Mouse (Mus musculus) hindbrain, embryonic 14.5 days (tissue): ENCODE results near the gene Disp3. TPM values are rescaled to one million over a fixed set of nuclear protein-coding genes. Genes with fewer than 3 reads are reported as not detected.

Experiments used
- ATAC-seq: fragments of 200-750 bp; cut with Nextera tagmentation; 2 replicates; pipeline ENCODE4 v1.8.0; 2017; ENCODE audit warnings: moderate number of reproducible peaks, mild to moderate bottlenecking, moderate TSS enrichment, moderate library complexity; ENCODE audit not compliant: low FRiP score
- DNase-seq: peaks from one replicate; pipeline ENCODE4 v3.0.0-alpha.2; 2015; ENCODE audit warnings: low spot score
- H3K27ac ChIP-seq: fragments of 300-500 bp; sonication (generic); 2 replicates; pipeline ENCODE4 v1.5.1; 2014; ENCODE audit warnings: mild to moderate bottlenecking, moderate library complexity
- H3K27me3 ChIP-seq: fragments of 300-500 bp; sonication (generic); 2 replicates; pipeline ENCODE4 v1.6.1; 2014; ENCODE audit warnings: mild to moderate bottlenecking, low read length, mixed read lengths; ENCODE audit not compliant: control insufficient read depth, insufficient read depth
- H3K36me3 ChIP-seq: fragments of 300-500 bp; sonication (generic); replicated peaks from 2 replicates; pipeline ENCODE4 v1.6.1; 2014; ENCODE audit not compliant: control insufficient read depth, insufficient read depth
- H3K4me1 ChIP-seq: fragments of 300-500 bp; sonication (generic); replicated peaks from 2 replicates; pipeline ENCODE4 v1.6.1; 2014; ENCODE audit warnings: antibody characterized with exemption, low read length, mixed read lengths; ENCODE audit not compliant: control insufficient read depth, insufficient read depth
- H3K4me2 ChIP-seq: fragments of 300-500 bp; sonication (generic); replicated peaks from 2 replicates; pipeline ENCODE4 v1.6.1; 2014; ENCODE audit warnings: mild to moderate bottlenecking, moderate library complexity
- H3K4me3 ChIP-seq: fragments of 300-500 bp; sonication (generic); replicated peaks from 2 replicates; pipeline ENCODE4 v1.5.1; 2014; ENCODE audit warnings: mild to moderate bottlenecking, low read length
- H3K9ac ChIP-seq: fragments of 300-500 bp; sonication (generic); 2 replicates; pipeline ENCODE4 v1.6.1; 2014
- H3K9me3 ChIP-seq: fragments of 300-500 bp; sonication (generic); 2 replicates; pipeline ENCODE4 v1.6.1; 2016; ENCODE audit warnings: low read length; ENCODE audit not compliant: control insufficient read depth
- WGBS: fragments of 180-500 bp; shearing (Covaris S2); extraction: QIAGEN DNeasy Blood & Tissue Kit; methylation state at CpG from one replicate; pipeline ENCODE4 v1.1.7; 2014; 5-methylcytosine and 5-hydroxymethylcytosine counted together
- polyA plus RNA-seq: library from polyadenylated mRNA; unstranded; fragments of >200 nt; fragmentation: Nextera tagmentation; extraction: Ambion mirVana; gene quantifications from 2 replicates; pipeline ENCODE4 v1.2.1, GENCODE M21; 2014

Gene Disp3
- polyA plus RNA-seq, 1 experiment from 2014 or later: 16.6 TPM

DNA sequence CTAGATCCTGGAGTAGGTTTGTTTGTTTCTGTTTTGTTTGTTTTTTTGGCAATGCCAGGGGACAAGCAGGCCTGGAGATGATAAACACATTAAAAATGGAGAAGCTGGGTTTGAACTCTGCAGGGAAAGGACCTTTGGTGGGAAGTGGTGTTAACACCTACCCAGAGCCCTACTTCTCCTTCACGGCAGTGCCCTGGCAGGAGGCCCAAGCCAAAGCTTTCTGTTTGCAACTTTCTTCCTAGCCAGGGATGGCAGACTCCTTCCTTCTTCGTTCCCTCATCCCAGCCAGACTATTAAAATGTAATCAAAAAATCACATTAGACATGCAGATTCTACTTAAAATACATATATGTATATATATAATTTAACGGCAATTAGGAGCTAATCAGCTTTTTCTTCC is 13.1 kb downstream of the Disp3 start:
- H3K9me3 ChIP-seq: no peaks in the 10 kb centered on the region
- peaks cover 28% of the 10 kb centered on the region for H3K4me1 ChIP-seq
- no peak overlapping the region for H3K27ac ChIP-seq
- H3K4me3 ChIP-seq: no peak overlapping the region
- 59% methylated on average over 3 of the region's 3 CpGs for WGBS
- H3K9ac ChIP-seq: no peak overlapping the region
- peaks cover 23% of the 10 kb centered on the region for H3K36me3 ChIP-seq
- no peak overlapping the region for H3K4me2 ChIP-seq
- no peak for ATAC-seq
- no peak for DNase-seq
- peaks cover 9% of the 10 kb centered on the region for H3K27me3 ChIP-seq

DNA sequence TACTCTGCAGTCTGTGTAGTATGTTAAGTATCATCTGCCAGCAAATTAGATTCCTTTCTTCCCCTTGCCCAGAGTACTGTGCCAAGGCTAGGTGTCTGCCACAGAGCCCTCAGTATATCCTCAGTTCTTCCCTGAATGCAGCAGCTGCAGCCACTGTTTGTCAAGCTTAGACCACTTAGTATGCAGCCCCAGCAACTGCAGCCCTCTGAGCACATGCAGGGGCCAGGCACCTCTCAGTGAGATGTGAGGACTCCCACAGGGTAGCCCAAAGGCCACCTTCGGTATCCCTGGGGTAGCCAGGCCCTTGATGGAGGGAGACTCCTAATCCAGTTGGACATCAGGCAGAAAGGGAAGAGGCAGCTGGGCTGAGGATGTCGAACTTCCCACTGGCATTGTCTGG is 14.5 kb downstream of the Disp3 start:
- WGBS: 4% methylated on average over 2 of the region's 2 CpGs
- Histone ChIP-seq H3K4me1 (peaks cover 28% of the 10 kb centered on the region), H3K9me3 (no peaks in the 10 kb centered on the region), H3K27ac (no peak overlapping the region), H3K4me3 (no peak overlapping the region), H3K27me3 (peaks cover 9% of the 10 kb centered on the region), H3K9ac (no peak overlapping the region), H3K4me2 (no peak overlapping the region), H3K36me3 (peaks cover 35% of the 10 kb centered on the region)
- ATAC-seq (no peak), DNase-seq (no peak)

DNA sequence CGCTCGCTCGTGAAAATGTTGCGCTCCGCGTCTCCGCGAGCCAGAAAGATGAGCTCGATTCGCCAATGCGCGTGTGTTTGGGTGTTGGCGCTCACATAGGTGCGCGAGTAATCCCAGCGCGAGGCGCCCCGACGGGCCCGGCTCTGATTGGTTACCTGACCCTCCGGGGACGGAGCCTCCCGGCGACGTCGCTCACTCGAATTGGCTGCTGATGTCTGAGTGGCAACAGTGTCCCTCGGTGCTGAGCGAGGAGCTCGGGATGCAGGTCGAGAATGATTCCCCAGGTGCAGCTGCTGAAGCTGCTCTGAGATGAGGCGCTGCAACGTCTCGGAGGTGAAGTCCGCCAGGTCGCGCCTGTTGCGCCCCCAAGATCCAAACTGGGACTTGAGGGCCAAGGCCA is 16.1 kb downstream of the Disp3 start:
- no peaks in the 10 kb centered on the region for H3K9me3 ChIP-seq
- peaks cover 50% of the 10 kb centered on the region for H3K36me3 ChIP-seq
- DNase-seq: no peak
- WGBS: 12% methylated on average over 39 of the region's 39 CpGs
- ATAC-seq: peak; percentile 44; the same call in 1 of the 2 replicates
- peaks cover 9% of the 10 kb centered on the region for H3K27me3 ChIP-seq
- H3K4me2 ChIP-seq: peak overlapping the region; percentile 22
- no peak overlapping the region for H3K4me3 ChIP-seq
- no peak overlapping the region for H3K9ac ChIP-seq
- peaks cover 14% of the 10 kb centered on the region for H3K4me1 ChIP-seq
- no peak overlapping the region for H3K27ac ChIP-seq

DNA sequence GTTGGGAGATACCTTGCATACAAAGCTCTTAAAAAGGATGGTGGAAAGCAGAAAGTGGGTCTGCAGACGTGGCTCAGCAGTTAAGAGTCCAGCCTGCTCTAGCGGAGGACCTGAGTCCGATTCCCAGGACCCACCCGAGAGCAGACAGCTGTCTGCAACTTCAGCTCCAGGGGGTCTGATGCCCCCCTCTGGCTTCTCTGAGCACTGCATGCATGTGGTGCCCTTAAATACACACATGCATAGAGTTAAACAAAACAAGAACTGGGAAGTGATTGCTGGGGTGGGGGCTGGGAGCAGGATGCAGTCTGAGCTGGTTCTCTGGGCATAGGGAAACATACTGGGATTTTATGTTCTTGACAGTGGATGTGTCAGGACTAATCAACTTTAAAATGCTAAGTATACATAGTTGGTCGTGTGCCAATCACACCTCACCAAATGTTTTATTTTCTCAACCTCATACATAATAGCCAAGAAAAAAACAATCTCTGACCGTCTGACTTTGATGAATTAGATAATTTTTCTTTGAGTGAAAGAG is 20.7 kb downstream of the Disp3 start:
- H3K4me1 ChIP-seq: no peaks in the 10 kb centered on the region
- peaks cover 88% of the 10 kb centered on the region for H3K36me3 ChIP-seq
- H3K27me3 ChIP-seq: peaks cover 3% of the 10 kb centered on the region
- DNase-seq (no peak), ATAC-seq (no peak)
- WGBS: 89% methylated on average over 6 of the region's 6 CpGs
- H3K9ac ChIP-seq: no peak overlapping the region
- no peak overlapping the region for H3K4me2 ChIP-seq
- no peaks in the 10 kb centered on the region for H3K9me3 ChIP-seq
- H3K27ac ChIP-seq: no peak overlapping the region
- no peak overlapping the region for H3K4me3 ChIP-seq

DNA sequence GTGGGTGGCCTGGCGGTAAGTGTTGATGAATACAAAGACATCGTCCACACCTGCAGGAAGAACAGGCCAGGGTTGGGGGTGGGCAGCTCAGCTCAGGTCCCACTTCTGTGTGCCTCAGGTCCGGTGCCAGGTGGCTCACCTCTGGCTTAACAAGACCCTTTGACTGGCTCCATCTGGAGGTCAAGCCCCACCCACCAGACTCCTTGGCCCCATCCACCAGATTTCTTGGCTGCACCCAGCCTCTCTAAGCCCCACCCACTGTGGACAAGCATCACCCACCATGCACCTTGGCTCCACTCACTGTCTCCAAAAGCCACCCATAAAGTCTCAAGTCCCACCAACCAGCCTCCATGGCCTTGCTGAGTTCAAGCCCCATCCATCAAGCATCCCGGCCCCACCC is 27.8 kb downstream of the Disp3 start:
- Histone ChIP-seq H3K36me3 (peaks cover 89% of the 10 kb centered on the region), H3K9ac (no peak overlapping the region), H3K4me3 (no peak overlapping the region), H3K9me3 (no peaks in the 10 kb centered on the region), H3K4me2 (no peak overlapping the region), H3K4me1 (no peaks in the 10 kb centered on the region), H3K27ac (no peak overlapping the region), H3K27me3 (no peaks in the 10 kb centered on the region)
- 95% methylated on average over 4 of the region's 4 CpGs for WGBS
- DNase-seq (no peak), ATAC-seq (0 out of 2 replicates have a peak, but pooled peaks have one; percentile 15)

DNA sequence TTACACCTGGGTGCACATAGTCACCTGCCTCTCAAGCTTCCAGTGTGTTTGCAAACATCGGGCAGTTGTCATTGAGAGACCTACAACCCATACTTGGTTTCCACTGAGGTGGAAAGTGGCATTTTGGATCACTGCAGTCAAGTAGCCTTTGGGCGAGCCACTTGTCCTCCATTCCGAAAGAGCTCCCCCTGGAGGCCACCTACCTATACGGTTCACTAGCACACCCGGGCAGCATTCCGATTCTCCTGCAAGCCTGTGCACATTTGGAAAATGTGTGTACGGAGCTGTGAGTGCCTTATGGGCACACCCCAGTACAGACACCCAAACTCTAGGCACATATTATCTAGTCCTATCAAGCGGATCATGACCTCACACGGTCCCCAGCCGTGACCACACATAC is 38.4 kb downstream of the Disp3 start:
- H3K4me3 ChIP-seq: no peak overlapping the region
- 44% methylated on average over 10 of the region's 10 CpGs for WGBS
- DNase-seq (no peak), ATAC-seq (no peak)
- H3K9me3 ChIP-seq: 0 out of 2 replicates have a peak, but pooled peaks cover 4% of the 10 kb centered on the region
- peaks cover 99% of the 10 kb centered on the region for H3K36me3 ChIP-seq
- H3K9ac ChIP-seq: no peak overlapping the region
- H3K4me2 ChIP-seq: no peak overlapping the region
- no peaks in the 10 kb centered on the region for H3K27me3 ChIP-seq
- no peaks in the 10 kb centered on the region for H3K4me1 ChIP-seq
- no peak overlapping the region for H3K27ac ChIP-seq

DNA sequence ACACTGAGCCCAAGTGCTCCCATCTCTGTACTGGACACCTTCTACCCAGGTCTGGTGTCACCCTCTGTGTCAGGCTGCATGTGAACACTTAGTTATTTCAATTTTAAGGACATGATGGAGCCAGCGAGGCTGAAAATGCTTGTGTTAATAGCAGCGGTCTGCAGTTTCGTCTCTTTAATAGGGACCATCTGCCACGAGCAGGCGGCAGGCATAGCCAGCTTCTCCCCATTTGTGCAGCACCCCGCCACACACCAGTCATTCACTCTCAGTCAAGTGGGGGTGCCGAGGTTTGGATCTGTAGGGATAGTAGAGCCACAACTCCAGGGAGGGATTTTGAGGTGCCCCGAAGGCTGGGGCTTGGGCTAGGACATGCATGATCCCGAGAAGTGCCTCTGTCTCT is 47.4 kb downstream of the Disp3 start:
- no peak overlapping the region for H3K9ac ChIP-seq
- H3K27ac ChIP-seq: no peak overlapping the region
- no peak overlapping the region for H3K4me2 ChIP-seq
- no peak for ATAC-seq
- H3K4me3 ChIP-seq: no peak overlapping the region
- H3K9me3 ChIP-seq: no peaks in the 10 kb centered on the region
- peaks cover 21% of the 10 kb centered on the region for H3K4me1 ChIP-seq
- peaks cover 56% of the 10 kb centered on the region for H3K36me3 ChIP-seq
- H3K27me3 ChIP-seq: no peaks in the 10 kb centered on the region
- WGBS: 70% methylated on average over 9 of the region's 9 CpGs
- no peak for DNase-seq

DNA sequence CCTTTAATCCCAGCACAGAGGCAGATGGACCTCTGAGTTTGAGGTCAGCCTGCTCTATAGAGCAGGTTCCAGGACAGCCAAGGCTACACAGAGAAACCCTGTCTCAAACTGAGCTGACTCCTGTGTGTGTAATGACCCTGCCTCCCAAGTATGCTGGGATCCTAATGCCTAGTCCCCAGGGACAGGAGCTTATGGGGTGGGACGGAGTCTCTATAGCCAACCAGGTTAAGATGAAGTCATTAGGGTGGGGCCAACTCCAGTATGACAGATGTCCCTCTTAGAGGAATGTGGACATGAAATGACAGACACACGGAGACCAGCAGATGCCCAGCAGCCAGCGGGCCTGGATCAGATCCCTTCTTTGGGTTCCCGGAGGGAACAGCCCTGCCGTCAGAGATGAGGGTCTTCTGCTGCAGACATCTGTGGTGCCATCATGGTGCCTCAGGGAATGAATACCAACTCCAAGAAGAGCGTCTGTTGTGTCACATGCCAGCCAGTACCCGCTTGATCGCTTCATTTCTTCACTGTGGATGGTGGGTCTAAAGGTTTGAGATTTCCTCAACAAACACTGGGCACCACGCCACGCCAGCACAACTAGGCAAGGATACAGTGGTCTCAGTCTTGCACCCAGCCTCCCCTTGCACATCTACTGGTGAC is 48.2 kb downstream of the Disp3 start:
- Histone ChIP-seq H3K4me1 (peaks cover 21% of the 10 kb centered on the region), H3K27me3 (no peaks in the 10 kb centered on the region), H3K9ac (no peak overlapping the region), H3K9me3 (no peaks in the 10 kb centered on the region), H3K36me3 (peaks cover 48% of the 10 kb centered on the region), H3K27ac (no peak overlapping the region; the same call in 1 of the 2 replicates), H3K4me2 (no peak overlapping the region), H3K4me3 (no peak overlapping the region)
- WGBS: 71% methylated on average over 10 of the region's 10 CpGs
- no peak for ATAC-seq
- no peak for DNase-seq

DNA sequence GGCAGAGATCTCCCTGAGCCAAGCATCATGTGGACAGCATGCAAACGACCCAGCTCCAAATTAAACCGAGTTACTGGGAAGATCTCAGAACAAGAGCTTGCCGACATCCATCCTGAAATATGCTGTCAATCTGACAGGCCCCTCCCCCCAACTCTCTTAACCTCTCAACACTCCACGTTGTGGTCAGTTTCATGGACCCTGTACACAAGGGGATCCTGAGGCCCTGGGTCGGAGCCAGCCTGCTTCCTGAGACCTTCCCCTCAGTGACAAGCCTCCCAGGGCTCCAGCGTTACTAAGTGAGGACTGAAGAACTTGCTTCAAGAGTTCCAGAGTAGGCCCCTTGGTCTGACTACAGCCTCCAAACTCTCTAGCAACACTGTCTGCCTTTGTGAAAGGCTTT is 48.8 kb downstream of the Disp3 start:
- no peak overlapping the region for H3K4me3 ChIP-seq
- H3K27ac ChIP-seq: no peak overlapping the region; the same call in 1 of the 2 replicates
- H3K9me3 ChIP-seq: no peaks in the 10 kb centered on the region
- 54% methylated on average over 6 of the region's 6 CpGs for WGBS
- no peak for DNase-seq
- no peak for ATAC-seq
- H3K36me3 ChIP-seq: peaks cover 42% of the 10 kb centered on the region
- no peak overlapping the region for H3K9ac ChIP-seq
- no peak overlapping the region for H3K4me2 ChIP-seq
- H3K4me1 ChIP-seq: peaks cover 21% of the 10 kb centered on the region
- no peaks in the 10 kb centered on the region for H3K27me3 ChIP-seq
